Mouse (Mus musculus): Measurements from ENCODE around the gene Sema4c.

DNA sequence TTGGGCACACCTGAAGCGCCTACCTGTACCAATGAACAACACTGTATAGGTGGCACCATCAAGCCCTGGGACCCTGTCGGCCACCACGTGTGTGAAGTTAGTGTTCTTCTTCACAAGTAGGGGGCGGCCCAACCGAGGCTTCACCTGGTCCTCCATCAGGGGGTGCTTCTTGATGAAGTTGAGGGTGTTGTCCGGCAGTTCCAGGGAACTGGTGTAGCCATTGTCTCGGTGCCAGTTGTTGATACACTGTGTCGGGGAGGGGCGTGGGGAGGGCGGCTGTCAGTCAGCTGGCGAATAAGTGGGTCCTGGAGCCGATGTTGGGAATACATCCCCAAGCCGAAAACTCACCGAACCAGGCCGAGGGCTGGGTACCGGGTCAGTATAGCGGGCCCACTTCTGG is 6.2 kb downstream of the Sema4c start:
- no peak for TF ChIP-seq MYOD1 (IDR thresholded peaks at IDR 0.05; ENCODE audit: control insufficient read depth, insufficient read length, low read depth)
- no peak for TF ChIP-seq CTCF (IDR thresholded peaks at IDR 0.05; ENCODE audit: control insufficient read depth, insufficient read depth, insufficient read length)
- no peak for TF ChIP-seq MAX (IDR thresholded peaks at IDR 0.05)
- TF ChIP-seq USF1 (IDR thresholded peaks at IDR 0.05; ENCODE audit: low read depth): no peak
- TF ChIP-seq FOSL1 (IDR thresholded peaks at IDR 0.05; ENCODE audit: insufficient read depth, low read length, poor library complexity, severe bottlenecking): no peak
- TF ChIP-seq CEBPB (IDR thresholded peaks at IDR 0.05; ENCODE audit: low read depth): no peak
